Mouse (Mus musculus): ENCODE measurements around the gene 2810408A11Rik. TPM values are rescaled to one million over a fixed set of nuclear protein-coding genes. Genes with fewer than 3 reads are reported as not detected.

The 2810408A11Rik gene
- polyA plus RNA-seq, 1 experiment from 2014 or later = 4.9 TPM

DNA sequence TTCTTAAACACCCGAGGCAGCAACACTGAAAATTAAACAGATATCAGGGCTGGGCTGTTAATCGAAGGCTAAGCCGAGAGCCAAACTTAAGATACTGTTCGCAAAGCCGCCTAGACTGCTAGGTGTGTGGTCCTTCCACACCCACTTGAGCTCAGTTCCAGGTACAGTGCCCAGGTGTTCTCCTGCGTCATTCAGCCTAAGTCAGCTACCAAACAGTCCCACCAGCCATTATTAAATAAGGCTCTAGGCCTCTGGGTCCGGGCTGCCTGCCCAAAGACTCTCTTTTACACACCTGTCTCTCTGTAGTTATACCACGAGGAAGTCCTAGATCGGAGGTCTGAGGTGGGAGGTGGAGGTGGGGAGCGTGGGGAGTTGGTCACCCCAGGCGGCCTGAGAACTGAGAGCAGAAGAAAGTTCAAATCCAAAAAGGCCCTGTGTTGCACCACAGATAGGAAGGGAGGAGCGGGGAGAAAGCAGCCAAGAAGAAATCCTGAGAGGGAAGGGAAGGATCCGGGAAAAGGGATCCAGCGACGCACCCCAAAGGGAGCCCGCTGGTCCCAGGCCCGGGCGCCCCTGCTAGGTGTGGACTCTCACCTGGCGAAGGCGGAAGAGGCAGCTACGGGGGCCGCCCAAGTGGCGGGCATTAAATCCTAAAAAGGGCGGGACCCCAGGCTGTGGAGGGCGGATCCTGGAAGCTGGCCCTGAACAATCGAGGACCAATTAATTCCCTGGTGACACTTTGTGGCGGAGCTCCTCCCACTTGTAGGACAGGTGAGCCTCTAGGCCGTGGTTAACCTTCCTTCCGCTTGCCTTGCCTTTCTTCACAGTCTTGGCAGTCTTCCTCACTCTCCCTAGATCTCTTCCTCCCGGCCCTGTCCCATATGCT is 42.4 kb downstream of the 2810408A11Rik start, which contains the start of gene Tnk1:
Gene Tnk1, minus strand, starts transcription at position 618 of the 886 bp plus-strand sequence.
- peak within 1 kb of the TSS; percentile 36 for H3K4me2 ChIP-seq (ENCODE audit: low read depth, low read length)
- no peaks in the 10 kb centered on the region for H3K4me1 ChIP-seq (ENCODE audit: control insufficient read depth, insufficient read depth, low read length)
- peak; percentile 88 for ATAC-seq (ENCODE audit: insufficient read depth, low FRiP score)
- H3K27me3 ChIP-seq (ENCODE audit: control insufficient read depth, insufficient read depth, low read length) = no peaks in the 10 kb centered on the region
- H3K9me3 ChIP-seq (replicated peaks; ENCODE audit: control insufficient read depth, low read length) = no peaks in the 10 kb centered on the region
- H3K36me3 ChIP-seq (ENCODE audit: control insufficient read depth, insufficient read depth, low read length) = no peaks in the 10 kb centered on the region
- H3K27ac ChIP-seq (ENCODE audit: low read length) = peak within 1 kb of the TSS; percentile 86
- peak within 1 kb of the TSS; percentile 68 for H3K9ac ChIP-seq (ENCODE audit: low read length)
- 17% methylated on average over 30 of the region's 30 CpGs for WGBS
- peak within 1 kb of the TSS; percentile 46 for H3K4me3 ChIP-seq (replicated peaks; ENCODE audit: low read length)

DNA sequence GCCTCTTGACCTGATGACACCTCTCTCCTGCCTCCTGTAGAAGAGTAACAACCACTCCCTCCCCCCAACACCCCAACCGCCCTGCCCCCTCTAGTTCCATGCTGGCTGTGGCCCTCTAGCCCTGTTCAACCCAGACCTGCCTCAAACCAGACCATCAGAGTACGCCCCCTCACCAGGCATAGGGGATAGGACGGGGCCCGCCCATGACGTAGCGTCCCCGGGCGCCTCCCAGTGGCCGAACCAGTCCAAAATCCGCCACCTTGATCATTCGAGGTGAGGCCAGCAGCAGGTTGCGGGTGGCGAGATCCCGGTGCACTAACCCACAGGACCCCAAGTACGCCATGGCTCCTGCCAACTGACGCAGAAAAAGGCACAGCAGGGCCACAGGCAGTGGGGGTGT is 45.4 kb downstream of the 2810408A11Rik start:
- WGBS = 29% methylated on average over 16 of the region's 16 CpGs
- no peak for ATAC-seq (ENCODE audit: insufficient read depth, low FRiP score)
- Histone ChIP-seq H3K27me3 (ENCODE audit: control insufficient read depth, insufficient read depth, low read length) (no peaks in the 10 kb centered on the region), H3K27ac (ENCODE audit: low read length) (no peak overlapping the region), H3K9me3 (replicated peaks; ENCODE audit: control insufficient read depth, low read length) (no peaks in the 10 kb centered on the region), H3K4me2 (ENCODE audit: low read depth, low read length) (no peak overlapping the region), H3K36me3 (ENCODE audit: control insufficient read depth, insufficient read depth, low read length) (0 out of 2 replicates have a peak, but pooled peaks cover 9% of the 10 kb centered on the region), H3K4me1 (ENCODE audit: control insufficient read depth, insufficient read depth, low read length) (no peaks in the 10 kb centered on the region), H3K9ac (ENCODE audit: low read length) (peak overlapping the region; percentile 14; the same call in 1 of the 2 replicates), H3K4me3 (replicated peaks; ENCODE audit: low read length) (no peak overlapping the region)

DNA sequence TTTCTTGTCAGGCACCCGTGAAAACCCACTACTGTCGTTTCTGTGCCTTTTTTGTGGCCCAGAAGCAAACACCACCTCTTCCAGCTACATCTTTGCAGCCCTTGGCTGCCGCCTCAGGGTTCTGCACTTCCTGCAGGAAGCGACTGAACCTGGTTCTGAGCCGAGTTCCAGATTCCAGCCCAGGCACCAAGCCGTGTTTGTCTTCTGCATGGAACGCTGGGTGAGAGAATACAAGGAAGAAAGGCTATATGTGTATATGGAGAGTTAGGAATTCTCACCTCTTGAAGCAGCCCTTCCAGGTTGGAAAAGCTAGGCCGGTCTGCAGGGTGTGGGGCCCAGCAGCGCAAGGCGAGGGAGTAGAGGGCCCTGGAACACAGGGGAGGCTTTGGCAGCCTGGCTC is 46.1 kb downstream of the 2810408A11Rik start:
- Histone ChIP-seq H3K9me3 (replicated peaks; ENCODE audit: control insufficient read depth, low read length) (no peaks in the 10 kb centered on the region), H3K4me2 (ENCODE audit: low read depth, low read length) (no peak overlapping the region), H3K4me3 (replicated peaks; ENCODE audit: low read length) (no peak overlapping the region), H3K9ac (ENCODE audit: low read length) (no peak overlapping the region), H3K36me3 (ENCODE audit: control insufficient read depth, insufficient read depth, low read length) (0 out of 2 replicates have a peak, but pooled peaks cover 9% of the 10 kb centered on the region), H3K27me3 (ENCODE audit: control insufficient read depth, insufficient read depth, low read length) (no peaks in the 10 kb centered on the region), H3K4me1 (ENCODE audit: control insufficient read depth, insufficient read depth, low read length) (no peaks in the 10 kb centered on the region), H3K27ac (ENCODE audit: low read length) (no peak overlapping the region)
- ATAC-seq (ENCODE audit: insufficient read depth, low FRiP score) = no peak
- 74% methylated on average over 10 of the region's 10 CpGs for WGBS

DNA sequence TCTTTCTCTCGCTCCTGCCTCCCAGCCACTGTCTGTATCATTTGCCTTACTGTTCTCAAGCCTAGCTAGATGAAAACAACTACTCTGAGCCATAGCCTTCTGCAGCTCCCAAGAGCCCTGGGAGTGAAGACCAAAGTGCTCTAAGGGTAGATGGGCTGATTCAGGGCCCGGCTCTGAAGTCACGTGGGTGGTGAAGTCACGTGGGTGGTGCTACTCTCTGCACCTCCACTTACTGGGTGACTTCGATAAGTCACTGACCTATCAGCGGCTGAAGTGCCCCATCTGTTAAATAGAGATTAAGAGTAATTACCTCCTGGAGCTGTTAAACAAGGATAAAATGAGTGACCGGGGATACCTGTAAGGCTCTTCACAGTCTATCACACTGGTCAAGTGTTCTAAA is 46.8 kb downstream of the 2810408A11Rik start:
- 55% methylated on average over 7 of the region's 7 CpGs for WGBS
- 0 out of 2 replicates have a peak, but pooled peaks have one; percentile 9 for ATAC-seq (ENCODE audit: insufficient read depth, low FRiP score)
- H3K4me3 ChIP-seq (replicated peaks; ENCODE audit: low read length) = no peak overlapping the region
- no peak overlapping the region for H3K4me2 ChIP-seq (ENCODE audit: low read depth, low read length)
- no peaks in the 10 kb centered on the region for H3K4me1 ChIP-seq (ENCODE audit: control insufficient read depth, insufficient read depth, low read length)
- H3K9me3 ChIP-seq (replicated peaks; ENCODE audit: control insufficient read depth, low read length) = no peaks in the 10 kb centered on the region
- H3K27ac ChIP-seq (ENCODE audit: low read length) = no peak overlapping the region
- H3K36me3 ChIP-seq (ENCODE audit: control insufficient read depth, insufficient read depth, low read length) = 0 out of 2 replicates have a peak, but pooled peaks cover 9% of the 10 kb centered on the region
- no peak overlapping the region for H3K9ac ChIP-seq (ENCODE audit: low read length)
- H3K27me3 ChIP-seq (ENCODE audit: control insufficient read depth, insufficient read depth, low read length) = no peaks in the 10 kb centered on the region

DNA sequence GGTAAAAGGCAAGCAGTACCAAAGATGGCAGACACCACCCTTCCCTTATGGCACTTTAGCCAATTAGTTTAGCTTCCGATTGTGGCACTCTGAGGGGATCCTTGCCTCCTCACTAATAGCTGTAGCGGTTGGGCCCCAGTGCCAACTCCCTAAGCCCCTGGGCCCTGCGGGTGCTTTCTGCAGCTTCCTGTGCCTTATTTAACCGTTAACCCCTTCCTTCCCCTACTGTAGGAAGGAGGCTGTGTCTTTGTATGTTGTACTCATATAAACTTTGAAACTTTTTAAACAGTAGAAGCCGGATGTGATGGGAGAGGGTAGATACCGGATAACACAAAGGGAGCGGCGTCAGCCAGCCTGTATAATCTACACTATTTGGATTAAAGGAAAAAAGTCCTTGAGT is 50.0 kb downstream of the 2810408A11Rik start:
- Histone ChIP-seq H3K36me3 (ENCODE audit: control insufficient read depth, insufficient read depth, low read length) (0 out of 2 replicates have a peak, but pooled peaks cover 9% of the 10 kb centered on the region), H3K9ac (ENCODE audit: low read length) (no peak overlapping the region), H3K4me2 (ENCODE audit: low read depth, low read length) (no peak overlapping the region), H3K27me3 (ENCODE audit: control insufficient read depth, insufficient read depth, low read length) (no peaks in the 10 kb centered on the region), H3K9me3 (replicated peaks; ENCODE audit: control insufficient read depth, low read length) (no peaks in the 10 kb centered on the region), H3K4me3 (replicated peaks; ENCODE audit: low read length) (no peak overlapping the region), H3K4me1 (ENCODE audit: control insufficient read depth, insufficient read depth, low read length) (peaks cover 10% of the 10 kb centered on the region), H3K27ac (ENCODE audit: low read length) (no peak overlapping the region)
- ATAC-seq (ENCODE audit: insufficient read depth, low FRiP score) = no peak
- 69% methylated on average over 8 of the region's 8 CpGs for WGBS

DNA sequence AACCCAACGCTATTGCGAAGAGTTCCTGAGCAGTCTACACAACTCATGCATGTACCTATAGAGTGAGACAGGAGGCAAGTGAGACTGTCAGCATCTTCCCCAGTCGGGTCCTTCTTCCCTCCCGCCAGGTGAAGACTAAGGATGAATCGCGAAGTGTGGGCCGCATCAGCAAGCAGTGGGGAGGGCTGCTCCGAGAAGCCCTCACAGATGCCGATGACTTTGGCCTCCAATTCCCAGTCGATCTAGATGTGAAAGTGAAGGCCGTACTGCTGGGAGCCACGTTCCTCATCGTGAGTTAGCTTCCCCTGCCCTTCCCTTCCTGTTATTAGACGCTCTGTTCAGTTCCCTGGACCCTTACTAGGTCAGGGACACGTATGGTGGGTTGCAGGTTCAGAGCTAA is 50.9 kb downstream of the 2810408A11Rik start:
- Histone ChIP-seq H3K36me3 (ENCODE audit: control insufficient read depth, insufficient read depth, low read length) (0 out of 2 replicates have a peak, but pooled peaks cover 9% of the 10 kb centered on the region), H3K27ac (ENCODE audit: low read length) (no peak overlapping the region; the same call in 1 of the 2 replicates), H3K4me3 (replicated peaks; ENCODE audit: low read length) (no peak overlapping the region), H3K4me2 (ENCODE audit: low read depth, low read length) (no peak overlapping the region), H3K9me3 (replicated peaks; ENCODE audit: control insufficient read depth, low read length) (no peaks in the 10 kb centered on the region), H3K27me3 (ENCODE audit: control insufficient read depth, insufficient read depth, low read length) (no peaks in the 10 kb centered on the region), H3K9ac (ENCODE audit: low read length) (no peak overlapping the region), H3K4me1 (ENCODE audit: control insufficient read depth, insufficient read depth, low read length) (peaks cover 16% of the 10 kb centered on the region)
- ATAC-seq (ENCODE audit: insufficient read depth, low FRiP score) = no peak
- WGBS = 94% methylated on average over 15 of the region's 15 CpGs

DNA sequence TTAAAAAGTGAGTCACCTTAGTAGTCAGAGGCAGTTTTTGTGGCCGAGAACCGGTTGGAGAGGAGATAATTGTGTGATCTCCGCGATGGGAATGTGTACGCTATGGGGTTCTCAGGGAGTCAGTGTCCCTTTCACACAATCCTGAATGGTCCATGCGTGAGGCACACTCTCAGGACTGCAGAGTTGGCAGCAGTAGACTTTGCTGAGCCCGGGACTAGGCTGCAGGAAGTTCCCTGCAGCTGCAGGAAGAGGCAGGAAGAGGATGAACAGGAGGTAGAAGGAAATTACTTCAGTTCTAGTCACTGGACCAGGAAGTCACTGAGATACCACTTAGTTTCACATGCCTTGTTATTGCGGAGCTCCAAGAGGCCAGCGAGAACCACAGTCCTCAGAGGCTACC is 51.7 kb downstream of the 2810408A11Rik start:
- ATAC-seq (ENCODE audit: insufficient read depth, low FRiP score) = no peak
- peaks cover 16% of the 10 kb centered on the region for H3K4me1 ChIP-seq (ENCODE audit: control insufficient read depth, insufficient read depth, low read length)
- WGBS = 79% methylated on average over 9 of the region's 9 CpGs
- no peaks in the 10 kb centered on the region for H3K27me3 ChIP-seq (ENCODE audit: control insufficient read depth, insufficient read depth, low read length)
- no peak overlapping the region for H3K4me2 ChIP-seq (ENCODE audit: low read depth, low read length)
- H3K36me3 ChIP-seq (ENCODE audit: control insufficient read depth, insufficient read depth, low read length) = 0 out of 2 replicates have a peak, but pooled peaks cover 9% of the 10 kb centered on the region
- H3K9ac ChIP-seq (ENCODE audit: low read length) = no peak overlapping the region
- peak overlapping the region; percentile 36; the same call in 1 of the 2 replicates for H3K27ac ChIP-seq (ENCODE audit: low read length)
- H3K9me3 ChIP-seq (replicated peaks; ENCODE audit: control insufficient read depth, low read length) = no peaks in the 10 kb centered on the region
- H3K4me3 ChIP-seq (replicated peaks; ENCODE audit: low read length) = no peak overlapping the region

DNA sequence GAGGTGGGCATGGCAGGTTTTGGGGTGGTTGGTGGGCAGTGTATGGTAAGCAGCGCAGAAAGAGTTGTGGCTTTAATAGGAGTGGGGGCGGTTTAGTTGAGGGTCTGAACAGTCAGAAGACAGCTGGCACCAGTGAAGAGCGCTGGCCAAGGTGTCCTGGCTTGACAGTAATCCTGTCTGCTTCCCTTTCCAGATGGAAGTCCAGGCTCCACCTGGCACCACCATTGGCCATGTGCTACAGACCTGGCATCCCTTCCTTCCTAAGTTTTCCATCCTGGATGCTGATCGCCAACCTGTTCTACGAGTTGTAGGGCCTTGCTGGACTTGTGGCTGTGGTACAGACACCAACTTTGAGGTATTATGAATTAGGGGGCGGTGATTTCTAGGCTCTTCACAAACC is 52.8 kb downstream of the 2810408A11Rik start:
- peaks cover 16% of the 10 kb centered on the region for H3K4me1 ChIP-seq (ENCODE audit: control insufficient read depth, insufficient read depth, low read length)
- no peak for ATAC-seq (ENCODE audit: insufficient read depth, low FRiP score)
- H3K36me3 ChIP-seq (ENCODE audit: control insufficient read depth, insufficient read depth, low read length) = 0 out of 2 replicates have a peak, but pooled peaks cover 9% of the 10 kb centered on the region
- H3K4me3 ChIP-seq (replicated peaks; ENCODE audit: low read length) = peak overlapping the region; percentile 64; the same call in 1 of the 2 replicates
- no peaks in the 10 kb centered on the region for H3K27me3 ChIP-seq (ENCODE audit: control insufficient read depth, insufficient read depth, low read length)
- WGBS = 90% methylated on average over 6 of the region's 6 CpGs
- no peak overlapping the region; the same call in 1 of the 2 replicates for H3K9ac ChIP-seq (ENCODE audit: low read length)
- H3K9me3 ChIP-seq (replicated peaks; ENCODE audit: control insufficient read depth, low read length) = no peaks in the 10 kb centered on the region
- no peak overlapping the region for H3K27ac ChIP-seq (ENCODE audit: low read length)
- H3K4me2 ChIP-seq (ENCODE audit: low read depth, low read length) = peak overlapping the region; percentile 84

Measured in stomach, embryonic 16.5 days (tissue).